In genomic region chr1:134752447-134752846, GRCm38 (mm10) we compare ENCODE assay signal across 21 mouse cellular contexts.
A peak's percentile ranks its signal among the peaks of the same experiment; 100 is the strongest.
DNase-seq lines count a peak whose midpoint lies in the region; ATAC-seq lines count a peak whose summit lies in the region.
"Had no signal": no experiment of that assay in that cellular context is flagged by ENCODE, and none has a peak within 500 bp of the region (broad histone marks: within the 10 kb centered on the region; RNA-seq: fewer than 3 reads in every experiment).

No protein-coding gene starts in this region.

- H3K27ac ChIP-seq in heart, embryonic 14.5 days (replicated peaks in 1 of 2; ENCODE audit: control insufficient read depth in 1 of 2, insufficient read depth in 1 of 2, low read depth in 2 of 2, low read length in 2 of 2): no peak overlapping the region
- H3K27ac ChIP-seq in midbrain, embryonic 10.5 days (replicated peaks): peak overlapping the region; percentile 46; the same call in 1 of the 2 replicates
- no peak overlapping the region for H3K27ac ChIP-seq in midbrain, embryonic 16.5 days (ENCODE audit: low read length)
- peak overlapping the region; percentile 91 for H3K27ac ChIP-seq in stomach, embryonic 16.5 days (ENCODE audit: low read length)
- H3K27ac ChIP-seq: forebrain, embryonic 12.5 days; layer of hippocampus, adult 2 months; liver, embryonic 12.5 days had no signal

- peak overlapping the region; percentile 43; the same call in 1 of the 2 replicates for H3K9ac ChIP-seq in heart, embryonic 14.5 days (ENCODE audit: low read length)
- H3K9ac ChIP-seq in midbrain, embryonic 16.5 days (ENCODE audit: low read depth, low read length): no peak overlapping the region
- peak overlapping the region; percentile 52 for H3K9ac ChIP-seq in stomach, embryonic 16.5 days (ENCODE audit: low read length)
- H3K9ac ChIP-seq: liver, embryonic 12.5 days had no signal

- intact Hi-C loops in heart, postnatal 10 days (cut with DNase I): no loop called here

- H3K4me2 ChIP-seq in heart, embryonic 14.5 days (ENCODE audit: low read length): no peak overlapping the region
- no peak overlapping the region for H3K4me2 ChIP-seq in midbrain, embryonic 16.5 days (ENCODE audit: low read length)
- no peak overlapping the region for H3K4me2 ChIP-seq in stomach, embryonic 16.5 days (ENCODE audit: low read depth, low read length)
- H3K4me2 ChIP-seq: forebrain, embryonic 12.5 days; heart, embryonic 11.5 days; liver, embryonic 12.5 days had no signal

- peaks cover 16% of the 10 kb centered on the region; the same call in 1 of the 2 replicates for H3K36me3 ChIP-seq in heart, embryonic 14.5 days (ENCODE audit: control insufficient read depth, insufficient read depth, low read length)
- peaks cover 9% of the 10 kb centered on the region for H3K36me3 ChIP-seq in midbrain, embryonic 10.5 days
- no peaks in the 10 kb centered on the region for H3K36me3 ChIP-seq in midbrain, embryonic 16.5 days (ENCODE audit: control insufficient read depth, insufficient read depth, low read length)
- H3K36me3 ChIP-seq in stomach, embryonic 16.5 days (ENCODE audit: control insufficient read depth, insufficient read depth, low read length): no peaks in the 10 kb centered on the region
- H3K36me3 ChIP-seq: forebrain, embryonic 12.5 days; liver, embryonic 12.5 days had no signal

- H3K27me3 ChIP-seq in heart, embryonic 14.5 days (ENCODE audit: control insufficient read depth, insufficient read depth, low read length): no peaks in the 10 kb centered on the region
- peaks cover 4% of the 10 kb centered on the region for H3K27me3 ChIP-seq in midbrain, embryonic 10.5 days (ENCODE audit: low read depth, poor library complexity, severe bottlenecking)
- no peaks in the 10 kb centered on the region for H3K27me3 ChIP-seq in midbrain, embryonic 16.5 days (ENCODE audit: control insufficient read depth, insufficient read depth, low read depth, low read length)
- no peaks in the 10 kb centered on the region for H3K27me3 ChIP-seq in stomach, embryonic 16.5 days (ENCODE audit: control insufficient read depth, insufficient read depth, low read length)
- H3K27me3 ChIP-seq: forebrain, embryonic 12.5 days had no signal

- DNase-seq in cerebellum, adult 9-11 months: peak; percentile 28
- no peak for DNase-seq in cerebellum, adult 8-10 months
- no peak for DNase-seq in heart, postnatal 10 days
- DNase-seq in midbrain, embryonic 10.5 days (ENCODE audit: low spot score): no peak
- DNase-seq in embryo, embryonic 10 days (ENCODE audit: low spot score): no peak
- DNase-seq: adrenal gland, adult 8-10 months; cerebellum, adult 2 months; kidney, adult 8-10 months; kidney, postnatal 25 days; lung, adult 18-20 months; lung, postnatal 14 days; right cerebral cortex, postnatal 14 days; thymus, postnatal 25 days had no signal

- no peak for ATAC-seq in heart, embryonic 14.5 days (ENCODE audit: insufficient number of reproducible peaks, insufficient read depth, low FRiP score, low read depth)
- ATAC-seq in midbrain, embryonic 16.5 days: no peak
- ATAC-seq in stomach, embryonic 16.5 days (ENCODE audit: insufficient read depth, low FRiP score): no peak
- ATAC-seq: activated CD4-positive, CD25-positive, alpha-beta regulatory T cell, adult 4 months; liver, embryonic 12.5 days had no signal

- no peaks in the 10 kb centered on the region for H3K9me3 ChIP-seq in heart, embryonic 14.5 days (ENCODE audit: control insufficient read depth, low read length)
- no peaks in the 10 kb centered on the region for H3K9me3 ChIP-seq in midbrain, embryonic 10.5 days (replicated peaks)
- H3K9me3 ChIP-seq in midbrain, embryonic 16.5 days (replicated peaks; ENCODE audit: control insufficient read depth, low read length, poor library complexity, severe bottlenecking): no peaks in the 10 kb centered on the region
- H3K9me3 ChIP-seq in stomach, embryonic 16.5 days (replicated peaks; ENCODE audit: control insufficient read depth, low read length): no peaks in the 10 kb centered on the region
- H3K9me3 ChIP-seq: forebrain, embryonic 12.5 days; liver, embryonic 12.5 days had no signal

- H3K4me1 ChIP-seq in heart, embryonic 14.5 days (ENCODE audit: control insufficient read depth in 2 of 2, insufficient read depth in 2 of 2, low read length in 2 of 2): peaks cover 37 to 51% of the 10 kb centered on the region in 2 experiments
- peaks cover 59% of the 10 kb centered on the region for H3K4me1 ChIP-seq in midbrain, embryonic 10.5 days
- H3K4me1 ChIP-seq in midbrain, embryonic 16.5 days (ENCODE audit: control insufficient read depth, insufficient read depth, low read length): 0 out of 2 replicates have a peak, but pooled peaks cover 2% of the 10 kb centered on the region
- H3K4me1 ChIP-seq in stomach, embryonic 16.5 days (ENCODE audit: control insufficient read depth, insufficient read depth, low read length): peaks cover 71% of the 10 kb centered on the region

- WGBS in heart, embryonic 14.5 days: 82% methylated on average over 5 of the region's 5 CpGs
- 82% methylated on average over 5 of the region's 5 CpGs for WGBS in midbrain, embryonic 10.5 days
- WGBS in midbrain, embryonic 16.5 days: 84% methylated on average over 5 of the region's 5 CpGs
- 76% methylated on average over 5 of the region's 5 CpGs for WGBS in stomach, embryonic 16.5 days

- no peak overlapping the region for H3K4me3 ChIP-seq in heart, embryonic 14.5 days (ENCODE audit: control insufficient read depth in 1 of 2, insufficient read depth in 1 of 2, low read depth in 1 of 2, low read length in 2 of 2)
- no peak overlapping the region for H3K4me3 ChIP-seq in midbrain, embryonic 10.5 days
- no peak overlapping the region for H3K4me3 ChIP-seq in midbrain, embryonic 16.5 days (ENCODE audit: low read depth, low read length)
- H3K4me3 ChIP-seq in stomach, embryonic 16.5 days (replicated peaks; ENCODE audit: low read length): no peak overlapping the region
- H3K4me3 ChIP-seq: forebrain, embryonic 12.5 days; layer of hippocampus, adult 2 months; liver, embryonic 12.5 days had no signal

Comparison
In these comparisons a context has a peak if more than half of its experiments do, and no peak if none do; other contexts are left out.
1. H3K27ac ChIP-seq: peak in midbrain, embryonic 10.5 days (single experiment) and stomach, embryonic 16.5 days (single experiment); none in heart, embryonic 14.5 days (0 of 2) and midbrain, embryonic 16.5 days (single experiment).